Mouse (Mus musculus) ES-Bruce4 (cell line): ENCODE measurements around the gene Tmf1.
A peak's percentile ranks its signal among the peaks of the same experiment; 100 is the strongest.

Source experiments
- CTCF ChIP-seq: IDR thresholded peaks from one replicate; pipeline ENCODE4 v1.8.1; 2011; ENCODE audit warnings: low read depth, low read length
- POLR2A ChIP-seq: IDR thresholded peaks from one replicate; pipeline ENCODE4 v1.8.1; 2011; ENCODE audit warnings: low read length; ENCODE audit not compliant: insufficient read depth

DNA sequence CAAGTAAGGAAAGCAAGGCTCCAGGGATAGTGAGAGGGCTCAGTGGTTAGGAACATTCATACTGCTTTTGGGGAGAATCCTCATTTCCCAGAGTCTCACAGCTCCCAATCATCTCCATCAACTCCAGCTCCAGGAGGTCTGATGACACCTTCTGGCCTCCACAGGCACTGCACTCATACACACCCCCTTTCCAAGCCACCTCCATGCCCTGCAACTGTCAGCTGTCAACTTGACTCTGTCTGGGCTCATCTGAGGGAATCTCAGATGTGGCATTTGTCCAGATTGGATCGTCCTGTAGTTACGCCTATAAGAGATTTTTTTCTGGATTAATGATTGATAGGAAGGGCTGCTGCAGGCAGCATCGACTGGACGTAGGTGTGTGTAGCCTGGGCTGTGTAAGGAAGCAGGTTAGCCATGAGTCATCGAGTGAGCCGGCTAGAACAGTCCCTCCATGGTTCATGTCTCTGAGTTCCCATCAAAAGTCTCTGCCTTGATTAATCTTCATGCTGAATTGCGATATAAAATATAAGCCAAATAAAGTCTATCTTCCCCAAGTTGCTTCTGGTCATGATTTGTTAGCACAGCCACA, 74.6 kb downstream of the Tmf1 start:
- TF ChIP-seq POLR2A (no peak), CTCF (peak; percentile 89)
